Mouse (Mus musculus): ENCODE results near the gene Angel2.

Gene Angel2

DNA sequence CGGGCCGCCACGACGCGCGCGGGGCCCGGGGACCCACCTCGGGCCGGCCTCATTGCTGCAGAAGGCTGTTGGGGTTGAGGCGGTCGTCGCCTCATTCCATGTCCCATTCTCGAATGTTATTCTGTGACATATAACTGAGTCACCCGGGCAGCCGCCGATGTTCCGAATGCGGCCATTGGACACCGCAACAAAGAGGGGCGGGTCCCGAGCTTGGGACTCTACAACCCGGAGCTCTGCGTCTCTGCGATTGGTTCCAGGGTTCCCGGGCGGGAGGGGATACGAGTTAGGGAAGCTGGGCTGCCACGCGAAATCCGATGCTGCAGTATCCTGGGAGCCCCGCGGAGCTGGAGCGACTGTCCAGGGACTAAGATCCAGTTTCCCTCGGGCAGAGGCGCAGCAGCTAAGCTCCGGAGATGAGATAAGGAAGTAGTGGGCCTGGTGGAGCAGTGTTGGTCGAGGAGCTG lies 54.2 kb downstream of the Angel2 start, which contains the start of gene Vash2:
Gene Vash2 (minus strand): TSS at position 197 of the 464 bp plus-strand sequence.
- DNase-seq (ENCODE audit: low read depth, low spot score), result peak; percentile 85

DNA sequence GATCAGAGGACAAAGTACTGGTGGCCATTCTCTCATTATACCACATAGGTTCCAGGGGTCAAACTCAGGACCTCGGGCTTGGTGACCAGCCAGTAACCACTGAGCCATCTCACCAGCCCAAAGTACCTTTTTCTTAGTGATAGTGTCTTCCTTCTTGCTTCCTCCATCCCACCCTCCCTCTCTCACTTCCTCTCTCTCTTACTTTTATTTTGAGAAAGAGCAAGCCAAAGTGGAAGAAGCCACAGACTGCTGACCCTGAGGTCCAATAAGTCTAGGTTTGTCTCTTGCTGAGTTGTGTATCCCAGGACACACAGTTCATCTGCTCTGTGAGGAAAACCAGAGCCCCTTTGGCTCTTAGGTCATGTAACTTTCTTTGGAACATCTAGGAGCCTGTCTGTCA lies 55.6 kb downstream of the Angel2 start:
- no peak for DNase-seq (ENCODE audit: low read depth, low spot score)

DNA sequence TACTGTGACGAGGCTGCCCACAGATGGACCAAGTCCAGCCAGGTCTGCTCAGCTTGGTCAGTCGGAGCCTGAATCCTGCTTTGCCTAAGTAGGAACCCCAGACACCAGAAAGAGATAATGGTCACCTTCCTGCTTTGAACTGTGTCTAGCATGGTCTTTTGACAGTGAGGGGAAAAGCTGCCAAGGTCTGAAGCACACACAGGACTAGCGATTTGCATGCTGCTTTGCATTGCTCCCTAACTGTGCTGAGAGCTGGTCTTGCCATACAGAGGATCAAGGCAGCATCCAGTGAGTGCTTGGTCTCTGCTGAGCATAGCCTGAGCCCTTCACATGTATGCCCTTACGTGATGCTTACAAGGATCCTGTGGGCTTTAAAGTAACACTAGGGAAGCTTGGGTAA lies 56.5 kb downstream of the Angel2 start:
- DNase-seq (ENCODE audit: low read depth, low spot score), result no peak

DNA sequence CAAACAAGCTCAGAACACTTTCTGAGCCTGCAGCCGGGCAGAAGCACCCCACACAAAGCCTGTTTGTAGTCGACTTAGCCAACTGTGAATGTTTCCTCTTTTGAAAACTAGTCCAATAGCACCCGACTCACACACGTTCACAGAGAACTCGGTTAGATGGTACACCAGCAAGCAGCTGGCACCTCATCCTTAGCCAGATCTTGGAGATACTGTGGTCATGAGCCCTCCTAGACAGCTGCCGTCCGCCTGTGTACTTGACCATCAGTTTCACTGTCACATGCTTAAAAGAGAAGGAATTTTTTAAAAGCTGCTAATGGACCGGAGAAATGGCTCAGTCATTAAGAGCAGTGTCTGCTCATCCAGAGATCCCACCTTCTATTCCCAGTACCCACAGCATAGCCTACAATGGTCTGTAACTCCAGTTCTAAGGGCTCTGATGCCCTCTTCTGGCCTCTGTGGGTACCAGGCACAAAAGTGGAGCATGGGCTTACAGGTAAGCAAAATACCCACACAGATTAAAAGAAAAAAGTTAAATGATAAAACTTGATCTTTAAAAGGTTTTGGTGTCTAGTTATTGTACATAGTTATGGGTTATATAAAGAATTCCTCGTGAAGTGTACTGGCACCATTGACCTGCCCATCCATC lies 64.6 kb downstream of the Angel2 start:
- no peak for DNase-seq (ENCODE audit: low read depth, low spot score)

DNA sequence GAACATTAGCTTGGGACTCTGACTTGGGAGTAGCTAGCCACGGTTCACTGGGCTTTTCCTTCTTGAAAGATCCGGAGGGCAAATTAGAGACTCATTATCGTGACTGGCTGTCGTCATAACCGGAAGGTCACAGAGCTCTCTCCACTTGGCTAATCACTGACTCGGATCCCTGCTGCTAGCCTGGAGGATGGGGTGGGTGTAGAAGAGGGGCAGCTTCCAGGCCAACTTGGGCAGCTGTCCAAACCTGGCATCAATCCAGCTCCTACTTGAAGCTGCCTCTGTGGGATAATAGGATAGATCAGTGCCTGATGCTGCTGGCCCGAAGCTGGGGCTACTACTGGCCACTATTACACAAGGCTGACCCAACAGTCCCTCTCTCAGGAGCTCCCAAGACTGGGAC lies 70.6 kb downstream of the Angel2 start:
- no peak for DNase-seq (ENCODE audit: low read depth, low spot score)

DNA sequence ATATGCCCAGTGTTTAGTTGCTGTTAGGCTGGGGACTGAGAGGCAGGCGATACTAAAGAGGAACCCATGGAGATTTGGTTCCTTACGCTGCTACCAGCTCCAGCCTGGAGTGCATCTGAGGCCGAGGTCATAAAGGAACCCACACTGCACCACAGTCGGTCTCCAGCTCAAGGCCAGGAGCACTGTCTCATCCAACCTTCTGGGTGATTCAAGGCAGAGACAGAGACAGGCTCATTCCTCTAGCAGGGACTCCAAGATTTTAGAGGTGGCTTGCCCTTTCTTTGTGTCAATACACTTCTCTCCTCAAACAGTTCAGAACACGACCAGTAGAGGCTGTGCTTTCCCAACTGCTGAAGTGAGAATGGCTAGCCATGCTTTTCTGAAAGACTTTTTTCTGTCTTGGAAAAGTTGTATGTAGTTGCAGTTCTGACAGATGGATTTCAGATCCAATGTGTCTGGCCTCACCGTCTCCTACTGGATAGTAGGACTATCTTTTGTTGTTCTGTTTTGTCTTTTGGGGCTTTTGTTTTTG lies 71.5 kb downstream of the Angel2 start:
- DNase-seq (ENCODE audit: low read depth, low spot score), result no peak

All from embryo, embryonic 11.5 days (tissue).